Mouse (Mus musculus): ENCODE measurements around the gene Psmb1. TPM values are rescaled to one million over a fixed set of nuclear protein-coding genes. Genes with fewer than 3 reads are reported as not detected.

The Psmb1 gene
- polyA plus RNA-seq, 1 experiment from 2014 or later, result 281 TPM

DNA sequence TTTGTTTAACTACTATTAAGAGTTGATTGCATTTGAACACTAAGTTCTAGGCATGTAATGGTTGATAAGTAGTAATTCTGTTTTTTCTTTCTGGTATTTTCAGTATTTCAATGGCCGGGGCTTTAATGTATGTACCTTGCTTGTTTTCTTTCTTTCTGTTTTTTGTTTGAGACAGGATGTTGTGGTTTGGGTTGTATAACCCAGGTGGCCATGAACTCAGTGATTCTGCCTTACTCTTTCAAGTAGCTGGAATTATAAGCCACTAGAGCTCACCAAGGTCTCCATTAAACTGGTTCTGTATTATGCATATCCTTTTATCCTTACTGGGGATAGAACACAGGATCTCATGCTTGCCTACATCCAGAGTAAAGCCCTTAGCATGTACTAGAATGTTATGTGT, 19.2 kb upstream of the Psmb1 start:
- no peaks in the 10 kb centered on the region for H3K9me3 ChIP-seq
- no peaks in the 10 kb centered on the region for H3K27me3 ChIP-seq (replicated peaks; ENCODE audit: low read depth, poor library complexity, severe bottlenecking)
- 95% methylated on average over 1 of the region's 1 CpGs for WGBS
- no peak overlapping the region for H3K27ac ChIP-seq (replicated peaks)
- H3K36me3 ChIP-seq (replicated peaks), result peaks cover 100% of the 10 kb centered on the region
- DNase-seq (ENCODE audit: low spot score), result no peak
- no peaks in the 10 kb centered on the region for H3K4me1 ChIP-seq
- no peak overlapping the region for H3K4me3 ChIP-seq

DNA sequence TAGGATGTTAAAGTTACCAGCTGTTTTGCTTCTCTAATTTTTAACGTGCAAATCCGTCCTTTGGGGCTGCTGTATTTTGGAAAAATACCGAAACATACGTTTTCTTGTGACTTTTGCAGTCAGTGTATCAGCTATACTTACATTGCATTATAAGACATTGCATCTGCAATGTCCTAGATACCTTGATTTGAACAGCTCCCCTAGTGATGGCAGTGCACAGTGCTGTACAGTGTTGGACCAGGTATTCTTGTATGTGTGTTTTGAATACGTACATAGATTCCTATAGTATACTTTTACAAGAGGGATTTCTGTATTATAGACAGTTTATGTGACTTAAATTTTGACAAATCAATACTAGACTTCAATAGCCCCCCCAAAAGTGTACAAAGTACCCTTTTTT, 18.6 kb upstream of the Psmb1 start:
- no peaks in the 10 kb centered on the region for H3K4me1 ChIP-seq
- peaks cover 100% of the 10 kb centered on the region for H3K36me3 ChIP-seq (replicated peaks)
- WGBS, result 93% methylated on average over 5 of the region's 5 CpGs

DNA sequence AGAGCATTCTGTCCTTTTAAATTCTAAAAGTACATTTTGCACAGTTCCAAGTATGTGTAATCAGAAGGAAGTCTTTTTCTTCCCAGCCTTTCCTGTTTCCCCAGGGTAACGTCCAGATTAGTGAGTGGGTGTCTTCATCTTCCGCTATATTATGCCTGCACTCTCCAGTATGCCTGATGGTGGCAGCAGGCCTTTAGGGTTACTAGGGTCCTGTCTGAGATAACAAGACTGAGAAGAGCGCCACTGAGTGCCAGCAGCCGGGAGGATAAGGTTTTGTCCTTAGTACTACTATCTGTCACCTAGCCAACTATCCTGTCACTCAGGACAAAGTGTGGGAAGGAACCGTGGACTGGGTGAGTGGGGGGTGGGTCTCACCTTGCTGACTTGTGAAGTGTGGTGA, 18.2 kb upstream of the Psmb1 start:
- H3K4me3 ChIP-seq, result no peak overlapping the region
- no peaks in the 10 kb centered on the region for H3K4me1 ChIP-seq
- DNase-seq (ENCODE audit: low spot score), result no peak
- WGBS, result 86% methylated on average over 5 of the region's 5 CpGs
- H3K9me3 ChIP-seq, result no peaks in the 10 kb centered on the region; the same call in 1 of the 2 replicates
- H3K36me3 ChIP-seq (replicated peaks), result peaks cover 100% of the 10 kb centered on the region
- H3K27ac ChIP-seq (replicated peaks), result no peak overlapping the region
- H3K27me3 ChIP-seq (replicated peaks; ENCODE audit: low read depth, poor library complexity, severe bottlenecking), result no peaks in the 10 kb centered on the region

More for the DNA sequence above, 18.6 kb upstream of the Psmb1 start:
- H3K4me3 ChIP-seq, result no peak overlapping the region
- DNase-seq (ENCODE audit: low spot score), result no peak
- H3K27ac ChIP-seq (replicated peaks), result no peak overlapping the region
- no peaks in the 10 kb centered on the region for H3K27me3 ChIP-seq (replicated peaks; ENCODE audit: low read depth, poor library complexity, severe bottlenecking)
- no peaks in the 10 kb centered on the region for H3K9me3 ChIP-seq

DNA sequence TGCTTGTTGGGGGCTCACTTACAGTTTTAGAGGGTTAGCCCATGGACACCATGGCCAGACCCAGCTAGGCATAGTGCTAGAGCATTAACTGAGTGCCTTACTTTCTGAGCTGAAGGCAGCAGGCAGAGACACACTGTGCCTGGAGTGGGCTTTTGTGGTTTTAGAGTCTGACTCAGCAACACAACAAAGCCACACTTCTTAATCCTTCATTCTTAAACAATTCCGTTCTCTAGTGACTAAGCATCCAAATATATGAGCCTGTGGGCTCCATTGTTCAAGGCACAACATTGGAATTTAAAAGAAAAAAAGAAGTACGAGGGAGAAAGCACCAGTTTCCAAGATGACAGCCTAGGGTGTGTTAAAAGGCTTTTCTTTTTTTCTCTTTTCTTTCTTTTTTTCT, 11.1 kb upstream of the Psmb1 start:
- Histone ChIP-seq H3K27me3 (replicated peaks; ENCODE audit: low read depth, poor library complexity, severe bottlenecking) (no peaks in the 10 kb centered on the region), H3K9me3 (peaks cover 2% of the 10 kb centered on the region; the same call in 1 of the 2 replicates), H3K36me3 (replicated peaks) (peaks cover 100% of the 10 kb centered on the region), H3K4me1 (no peaks in the 10 kb centered on the region), H3K4me3 (no peak overlapping the region), H3K27ac (replicated peaks) (no peak overlapping the region)
- no peak for DNase-seq (ENCODE audit: low spot score)
- WGBS, result 88% methylated on average over 2 of the region's 2 CpGs

DNA sequence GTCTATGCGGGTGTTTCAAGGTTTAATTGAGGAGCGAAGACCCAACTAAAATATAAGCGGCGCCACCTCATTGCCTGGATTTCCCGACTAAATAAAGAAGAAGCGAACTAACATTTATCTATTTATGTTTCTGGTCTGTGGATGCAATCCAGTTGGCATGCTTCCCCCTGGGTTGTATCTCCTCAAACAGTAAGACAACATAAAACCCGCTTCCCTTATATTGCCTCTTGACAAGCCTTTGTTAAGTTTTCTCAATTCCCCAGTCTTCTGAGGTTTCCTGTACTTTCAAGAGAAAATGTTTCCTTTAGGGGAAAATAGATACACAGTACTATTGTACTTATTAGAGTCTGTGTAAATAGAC, 818 bp downstream of the Psmb1 start:
- WGBS, result 45% methylated on average over 7 of the region's 7 CpGs
- peak overlapping the region; percentile 100 for H3K4me3 ChIP-seq
- H3K27me3 ChIP-seq (replicated peaks; ENCODE audit: low read depth, poor library complexity, severe bottlenecking), result no peaks in the 10 kb centered on the region
- peaks cover 34% of the 10 kb centered on the region for H3K36me3 ChIP-seq (replicated peaks)
- DNase-seq (ENCODE audit: low spot score), result no peak
- peaks cover 35% of the 10 kb centered on the region for H3K4me1 ChIP-seq
- 0 out of 2 replicates have a peak overlapping the region, but pooled peaks have one; percentile 14 for H3K27ac ChIP-seq (replicated peaks)
- no peaks in the 10 kb centered on the region for H3K9me3 ChIP-seq

DNA sequence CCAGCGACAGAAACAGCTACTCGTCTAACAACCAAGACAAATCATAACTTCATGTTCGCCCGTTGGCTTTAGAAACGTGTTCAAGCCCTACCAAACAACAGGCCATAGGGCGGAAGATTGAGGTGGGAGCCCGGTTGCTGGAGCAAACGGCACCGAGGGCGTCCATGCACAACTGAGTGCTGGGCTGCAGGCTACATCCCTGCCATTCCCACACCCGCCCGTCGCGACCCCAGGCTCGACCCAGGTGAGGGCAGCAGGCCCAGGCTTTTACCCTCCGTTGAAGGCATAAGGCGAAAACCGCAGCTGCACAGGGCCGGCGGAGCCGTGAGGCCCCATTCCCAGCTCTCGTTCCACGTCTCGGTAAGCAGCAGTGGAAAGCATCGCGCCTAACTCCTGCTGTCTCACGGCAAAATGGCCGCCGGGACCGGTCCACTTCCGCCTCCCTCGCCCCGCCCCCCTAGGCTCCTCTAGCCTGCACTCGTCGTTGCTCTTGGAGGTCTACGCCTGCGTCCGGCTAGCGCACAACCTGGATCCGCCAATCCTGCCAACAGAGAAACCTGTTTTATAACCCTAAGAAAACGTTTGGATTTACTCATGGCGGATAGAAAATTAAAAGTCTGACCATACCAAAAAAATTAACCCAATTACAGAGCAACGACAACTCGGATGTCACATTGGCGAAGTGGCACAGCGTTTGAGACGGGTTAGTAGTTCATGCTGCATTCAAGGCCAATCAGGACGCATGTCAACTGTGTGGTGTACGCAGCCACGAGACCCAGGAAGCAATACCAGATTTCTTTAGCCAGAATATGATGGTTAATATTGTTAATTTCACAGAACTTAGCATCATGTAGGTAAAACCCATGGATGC, 1.4 kb downstream of the Psmb1 start:
- Histone ChIP-seq H3K4me3 (peak overlapping the region; percentile 100), H3K36me3 (replicated peaks) (peaks cover 36% of the 10 kb centered on the region), H3K27ac (replicated peaks) (peak overlapping the region; percentile 93), H3K4me1 (peaks cover 35% of the 10 kb centered on the region), H3K27me3 (replicated peaks; ENCODE audit: low read depth, poor library complexity, severe bottlenecking) (no peaks in the 10 kb centered on the region), H3K9me3 (no peaks in the 10 kb centered on the region)
- WGBS, result under 1% methylated on average over 50 of the region's 50 CpGs
- peak; percentile 95 for DNase-seq (ENCODE audit: low spot score)

DNA sequence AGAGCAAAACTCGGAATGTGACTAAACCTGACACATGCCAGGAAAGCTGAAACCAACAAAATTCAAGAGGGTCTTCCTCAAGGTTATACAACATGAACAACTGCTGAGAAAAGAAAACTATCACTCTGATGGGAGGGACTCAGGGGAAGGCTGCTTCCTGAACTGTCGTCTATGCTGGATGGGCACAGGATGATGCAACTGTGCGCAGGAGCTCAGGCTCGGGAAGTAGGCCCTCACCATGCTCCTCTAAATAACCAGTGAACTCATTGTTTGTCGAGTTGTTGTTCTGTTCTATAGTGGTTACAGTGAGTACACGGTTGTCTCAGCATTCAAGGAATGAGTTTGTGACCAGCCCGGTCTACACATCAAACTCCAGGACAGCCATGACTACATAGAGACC, 9.0 kb downstream of the Psmb1 start:
- WGBS, result 94% methylated on average over 7 of the region's 7 CpGs
- no peak overlapping the region for H3K4me3 ChIP-seq
- DNase-seq (ENCODE audit: low spot score), result no peak
- no peaks in the 10 kb centered on the region for H3K9me3 ChIP-seq
- peaks cover 72% of the 10 kb centered on the region for H3K36me3 ChIP-seq (replicated peaks)
- no peaks in the 10 kb centered on the region for H3K27me3 ChIP-seq (replicated peaks; ENCODE audit: low read depth, poor library complexity, severe bottlenecking)
- no peaks in the 10 kb centered on the region for H3K4me1 ChIP-seq
- H3K27ac ChIP-seq (replicated peaks), result no peak overlapping the region

DNA sequence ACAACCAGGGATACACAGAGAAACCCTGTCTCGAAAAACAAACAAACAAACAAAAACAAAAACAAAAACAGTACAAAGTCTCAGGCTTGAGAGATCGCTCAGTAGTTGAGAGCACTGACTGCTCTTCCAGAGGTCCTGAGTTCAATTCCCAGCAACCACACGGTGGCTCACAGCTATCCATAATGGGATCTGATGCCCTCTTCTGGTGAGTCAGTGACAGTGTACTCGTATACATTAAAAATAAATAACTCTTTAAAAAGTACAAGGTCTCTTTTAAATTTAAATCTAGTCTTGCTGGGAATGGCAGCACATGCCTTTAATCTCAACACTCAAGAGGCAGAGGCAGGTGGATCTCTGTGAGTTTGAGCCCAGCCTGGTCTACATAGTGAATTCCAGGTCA, 26.9 kb downstream of the Psmb1 start:
- 87% methylated on average over 4 of the region's 4 CpGs for WGBS
- Histone ChIP-seq H3K27ac (replicated peaks) (no peak overlapping the region), H3K4me1 (no peaks in the 10 kb centered on the region), H3K4me3 (no peak overlapping the region), H3K36me3 (replicated peaks) (peaks cover 86% of the 10 kb centered on the region), H3K9me3 (no peaks in the 10 kb centered on the region), H3K27me3 (replicated peaks; ENCODE audit: low read depth, poor library complexity, severe bottlenecking) (no peaks in the 10 kb centered on the region)
- no peak for DNase-seq (ENCODE audit: low spot score)

DNA sequence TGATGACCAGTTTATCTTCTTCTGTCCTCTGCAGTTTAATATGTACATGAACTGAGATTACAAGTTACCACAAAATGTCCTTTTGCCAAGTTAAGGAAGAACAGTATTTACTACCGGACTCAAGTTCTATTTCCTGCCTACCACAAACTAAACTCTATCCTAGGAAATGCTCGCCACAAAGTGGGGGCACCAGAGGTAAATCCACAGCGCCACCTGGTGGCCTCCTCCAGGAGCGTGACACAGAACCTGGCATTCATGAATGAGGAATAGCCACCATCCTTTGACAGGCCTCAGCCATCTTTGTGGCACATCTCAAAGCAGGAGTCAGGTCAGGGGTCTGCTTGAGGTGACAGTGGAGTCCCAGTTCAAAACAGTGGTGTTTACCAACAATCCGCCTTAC, 31.9 kb downstream of the Psmb1 start:
- Histone ChIP-seq H3K4me1 (no peaks in the 10 kb centered on the region), H3K9me3 (no peaks in the 10 kb centered on the region), H3K36me3 (replicated peaks) (peaks cover 52% of the 10 kb centered on the region), H3K4me3 (no peak overlapping the region), H3K27me3 (replicated peaks; ENCODE audit: low read depth, poor library complexity, severe bottlenecking) (no peaks in the 10 kb centered on the region), H3K27ac (replicated peaks) (no peak overlapping the region)
- 27% methylated on average over 5 of the region's 5 CpGs for WGBS
- DNase-seq (ENCODE audit: low spot score), result peak; percentile 84

DNA sequence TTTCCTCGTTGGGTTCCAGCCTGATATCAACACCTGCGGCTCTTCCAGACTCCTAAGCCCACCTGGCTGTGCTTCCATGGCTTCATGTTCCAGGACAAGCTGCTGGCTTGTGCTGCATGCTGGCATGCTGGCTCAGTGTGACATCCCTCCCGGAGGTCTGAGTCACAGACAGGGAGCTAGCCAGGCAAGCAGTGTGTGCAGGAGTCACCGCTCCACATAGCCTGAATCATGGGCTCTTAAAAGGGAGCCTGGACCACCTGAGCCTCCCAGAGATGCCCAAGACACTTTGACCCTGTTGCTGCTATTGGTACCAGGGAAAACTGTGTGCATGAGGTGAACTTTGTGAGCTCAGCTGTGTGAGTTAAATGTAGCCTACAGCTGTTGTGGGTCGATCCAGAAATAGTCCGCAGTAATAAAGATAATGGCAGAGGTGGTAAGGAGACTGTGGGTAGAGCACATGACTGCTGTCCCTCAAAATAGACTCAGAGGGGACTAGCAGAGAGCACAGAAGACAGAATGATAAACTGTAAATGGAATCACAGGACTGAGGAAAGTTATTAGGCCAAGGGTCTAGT, 37.5 kb downstream of the Psmb1 start:
- Histone ChIP-seq H3K27ac (replicated peaks) (no peak overlapping the region), H3K27me3 (replicated peaks; ENCODE audit: low read depth, poor library complexity, severe bottlenecking) (no peaks in the 10 kb centered on the region), H3K36me3 (replicated peaks) (peaks cover 26% of the 10 kb centered on the region), H3K4me3 (no peak overlapping the region), H3K4me1 (no peaks in the 10 kb centered on the region), H3K9me3 (no peaks in the 10 kb centered on the region)
- 95% methylated on average over 6 of the region's 6 CpGs for WGBS
- no peak for DNase-seq (ENCODE audit: low spot score)

DNA sequence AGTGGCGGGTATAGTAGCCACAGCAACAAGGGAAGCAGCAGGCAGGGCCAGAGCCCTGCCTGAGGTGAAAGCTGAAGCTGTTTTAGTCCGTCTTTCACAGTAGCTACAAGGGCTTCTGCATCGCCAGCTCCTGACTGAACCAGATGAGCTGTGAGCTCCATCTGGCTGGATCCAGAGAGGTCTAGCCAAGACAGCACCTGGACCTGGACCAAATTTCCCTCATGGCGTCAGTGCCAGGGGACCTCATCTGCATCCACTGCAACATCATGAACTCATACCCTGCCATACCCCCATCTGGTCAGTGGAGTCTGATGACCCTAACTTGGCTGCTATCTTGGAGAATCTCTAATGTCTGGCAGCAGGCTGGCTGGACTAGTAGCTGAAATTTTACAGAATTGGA, 39.8 kb downstream of the Psmb1 start:
- Histone ChIP-seq H3K27ac (replicated peaks) (no peak overlapping the region), H3K4me1 (no peaks in the 10 kb centered on the region), H3K27me3 (replicated peaks; ENCODE audit: low read depth, poor library complexity, severe bottlenecking) (no peaks in the 10 kb centered on the region), H3K9me3 (no peaks in the 10 kb centered on the region), H3K4me3 (no peak overlapping the region), H3K36me3 (replicated peaks) (peaks cover 15% of the 10 kb centered on the region)
- DNase-seq (ENCODE audit: low spot score), result no peak
- 87% methylated on average over 4 of the region's 4 CpGs for WGBS

DNA sequence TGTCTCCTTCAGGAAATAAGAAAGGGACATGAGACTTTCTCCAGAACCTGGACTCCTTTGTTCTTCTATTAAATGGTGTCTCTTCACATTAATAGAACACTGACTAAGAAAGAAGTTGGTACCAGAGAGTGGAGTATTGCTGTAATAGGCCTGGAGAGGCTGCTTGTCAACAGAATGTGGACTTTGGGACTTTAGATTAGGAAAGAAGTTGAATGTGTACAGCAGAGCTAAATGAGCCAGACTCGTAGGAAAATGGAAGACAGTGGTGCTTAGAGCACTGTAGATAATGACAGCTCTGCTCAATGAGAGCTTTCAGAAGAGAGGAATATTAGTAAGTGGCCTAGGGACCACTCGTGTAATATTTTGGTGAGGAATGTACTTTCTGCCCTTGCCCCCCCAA, 43.0 kb downstream of the Psmb1 start:
- DNase-seq (ENCODE audit: low spot score), result no peak
- H3K9me3 ChIP-seq, result no peaks in the 10 kb centered on the region
- H3K36me3 ChIP-seq (replicated peaks), result peaks cover 9% of the 10 kb centered on the region
- H3K27ac ChIP-seq (replicated peaks), result no peak overlapping the region
- no peaks in the 10 kb centered on the region for H3K27me3 ChIP-seq (replicated peaks; ENCODE audit: low read depth, poor library complexity, severe bottlenecking)
- 88% methylated on average over 2 of the region's 2 CpGs for WGBS
- no peak overlapping the region for H3K4me3 ChIP-seq
- no peaks in the 10 kb centered on the region for H3K4me1 ChIP-seq

DNA sequence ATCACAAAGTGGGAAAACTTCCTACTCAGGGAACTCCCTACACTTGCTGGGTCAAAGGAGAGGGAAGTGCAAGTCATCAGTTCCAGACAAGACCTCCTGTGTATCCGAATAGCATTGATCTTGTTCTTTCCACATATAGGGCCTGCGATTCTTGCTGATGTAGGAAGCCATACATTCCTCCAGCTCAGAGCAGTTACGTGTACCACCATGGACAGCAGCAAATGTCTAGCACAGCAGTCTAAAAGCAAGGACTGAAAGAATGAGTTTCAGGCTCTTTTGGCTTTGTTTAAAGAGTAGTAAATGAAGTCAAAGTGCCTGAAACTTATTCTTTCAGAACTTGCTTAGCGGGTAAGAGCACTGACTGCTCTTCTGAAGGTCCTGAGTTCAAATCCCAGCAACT, 44.3 kb downstream of the Psmb1 start:
- 78% methylated on average over 4 of the region's 4 CpGs for WGBS
- Histone ChIP-seq H3K9me3 (no peaks in the 10 kb centered on the region), H3K36me3 (replicated peaks) (peaks cover 3% of the 10 kb centered on the region; the same call in 1 of the 2 replicates), H3K27me3 (replicated peaks; ENCODE audit: low read depth, poor library complexity, severe bottlenecking) (no peaks in the 10 kb centered on the region), H3K4me3 (no peak overlapping the region), H3K4me1 (no peaks in the 10 kb centered on the region), H3K27ac (replicated peaks) (no peak overlapping the region)
- DNase-seq (ENCODE audit: low spot score), result no peak

Measured in embryonic facial prominence, embryonic 10.5 days (tissue).